Mouse (Mus musculus) heart, adult 2 months (tissue): ENCODE measurements around the gene Gm20388. TPM values are rescaled to one million over a fixed set of nuclear protein-coding genes. Genes with fewer than 3 reads are reported as not detected.

ENCODE experiments used
- DNase-seq, 2 experiments: peaks; one replicate each; pipeline ENCODE4 v3.0.0; 2021
- H3K27ac ChIP-seq: fragments of 200-600 bp; 2 replicates; pipeline ENCODE4 v1.8.1; 2022
- H3K27me3 ChIP-seq: fragments of 200-500 bp; 2 replicates; pipeline ENCODE4 v1.6.1; 2012; ENCODE audit warnings: mild to moderate bottlenecking, low read length, inconsistent platforms, mixed read lengths; ENCODE audit not compliant: control insufficient read depth, insufficient read depth
- H3K36me3 ChIP-seq: fragments of 200-500 bp; 2 replicates; pipeline ENCODE4 v1.6.1; 2012; ENCODE audit warnings: low read length, inconsistent platforms; ENCODE audit not compliant: control insufficient read depth, insufficient read depth
- H3K4me1 ChIP-seq: fragments of 200-500 bp; 2 replicates; pipeline ENCODE4 v1.6.1; 2011; ENCODE audit warnings: low read length; ENCODE audit not compliant: control insufficient read depth, insufficient read depth
- H3K4me3 ChIP-seq: fragments of 200-600 bp; 2 replicates; pipeline ENCODE4 v1.8.1; 2022
- H3K79me2 ChIP-seq: fragments of 200-500 bp; replicated peaks from 2 replicates; pipeline ENCODE4 v1.6.1; 2012; ENCODE audit warnings: mild to moderate bottlenecking, inconsistent platforms, low read length, moderate library complexity, mixed read lengths; ENCODE audit not compliant: control insufficient read depth, insufficient read depth
- H3K9ac ChIP-seq: fragments of 200-500 bp; 2 replicates; pipeline ENCODE4 v1.6.1; 2012; ENCODE audit warnings: low read depth, mild to moderate bottlenecking, control low read depth, inconsistent platforms, low read length, mixed read lengths
- CTCF ChIP-seq: fragments of 200-600 bp; IDR thresholded peaks from 2 replicates; pipeline ENCODE4 v1.8.1; 2022; ENCODE audit warnings: antibody characterized with exemption, mild to moderate bottlenecking, moderate library complexity
- EP300 ChIP-seq: fragments of 200-500 bp; IDR thresholded peaks from 2 replicates; pipeline ENCODE4 v1.6.1; 2011; ENCODE audit warnings: low read depth, low read length, control low read depth; ENCODE audit not compliant: insufficient read depth
- POLR2A ChIP-seq: fragments of 200-500 bp; IDR thresholded peaks from 2 replicates; pipeline ENCODE4 v1.6.1; 2011; ENCODE audit warnings: mild to moderate bottlenecking, low read depth, low read length, control low read depth; ENCODE audit not compliant: insufficient read depth
- WGBS: fragments of 180-500 bp; shearing (Covaris S2); methylation state at CpG from one replicate; pipeline ENCODE4 v1.1.7; 2018; 5-methylcytosine and 5-hydroxymethylcytosine counted together
- intact Hi-C: fragments of 180-260 bp; cut with DNase I; formaldehyde crosslinking; loops from one replicate; pipeline ENCODE4 v1.15.1; 2025
- polyA plus RNA-seq: library from polyadenylated mRNA; depleted of rRNA; stranded (reverse); fragments of >200 nt; gene quantifications from 2 replicates; pipeline ENCODE4 v1.2.3, GENCODE M21; 2012
- total RNA-seq, 2 experiments: library from RNA; stranded (reverse); gene quantifications; 2 replicates each; pipeline ENCODE4 v1.2.3; 2021

The Gm20388 gene
- total and polyA plus RNA-seq, 3 experiments, result 1.8 to 32.3 TPM; not detected in 1

DNA sequence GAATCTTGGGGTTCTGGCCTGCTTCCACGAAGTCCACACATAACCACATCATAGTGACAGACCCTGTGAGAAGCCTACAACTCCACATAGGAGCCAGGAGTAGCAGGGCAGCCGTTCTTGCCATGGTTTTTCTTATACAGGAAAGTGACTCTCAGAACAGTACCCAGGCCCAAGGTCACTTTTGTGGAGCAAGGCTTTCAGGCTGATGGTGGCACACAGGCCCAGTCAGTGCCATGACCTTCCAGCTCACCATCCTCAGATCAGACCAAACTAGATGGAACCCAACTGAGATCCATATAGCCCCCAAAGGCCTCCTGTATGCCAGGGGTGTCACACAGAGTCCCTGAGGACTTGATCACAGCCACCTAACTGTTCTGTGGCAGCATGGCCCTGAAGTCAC, 541.5 kb downstream of the Gm20388 start:
- no peaks in the 10 kb centered on the region for H3K27me3 ChIP-seq
- H3K36me3 ChIP-seq, result no peaks in the 10 kb centered on the region
- H3K79me2 ChIP-seq, result no peaks in the 10 kb centered on the region
- DNase-seq, result no peak
- no peak overlapping the region for H3K9ac ChIP-seq
- H3K27ac ChIP-seq, result no peak overlapping the region
- 91% methylated on average over 2 of the region's 2 CpGs for whole genome bisulfite sequencing
- intact Hi-C loops, result no loop called here
- peaks cover 1% of the 10 kb centered on the region; the same call in 1 of the 2 replicates for H3K4me1 ChIP-seq
- TF ChIP-seq CTCF (no peak), EP300 (no peak), POLR2A (no peak)
- no peak overlapping the region for H3K4me3 ChIP-seq

DNA sequence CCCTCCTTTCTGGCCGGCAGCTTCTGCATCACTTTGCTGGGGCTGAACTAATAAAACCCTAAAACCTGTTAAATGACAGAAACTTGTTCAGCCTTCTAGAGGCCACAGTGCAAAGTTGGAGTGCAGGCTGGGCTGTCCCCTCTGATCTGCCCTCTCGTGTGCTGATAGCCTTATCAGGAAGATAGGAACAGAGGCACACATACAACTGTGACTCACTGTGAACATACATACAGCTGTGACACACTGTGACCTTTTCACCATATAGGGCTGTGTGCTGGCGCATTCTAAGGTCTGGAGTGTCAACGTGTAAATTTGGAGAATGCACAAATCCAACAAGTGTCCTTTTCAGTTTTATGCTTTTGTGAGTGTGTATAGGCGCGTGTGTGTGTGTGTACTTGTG, 543.8 kb downstream of the Gm20388 start:
- Histone ChIP-seq H3K79me2 (no peaks in the 10 kb centered on the region), H3K27me3 (no peaks in the 10 kb centered on the region), H3K9ac (no peak overlapping the region), H3K4me1 (peaks cover under 1% of the 10 kb centered on the region), H3K36me3 (no peaks in the 10 kb centered on the region), H3K4me3 (no peak overlapping the region), H3K27ac (no peak overlapping the region)
- TF ChIP-seq POLR2A, result no peak
- no peak for DNase-seq
- intact Hi-C loops, result no loop called here
- WGBS, result 75% methylated on average over 6 of the region's 6 CpGs

- H3K9ac ChIP-seq, result no peak overlapping the region
- intact Hi-C loops, result no loop called here
- no peaks in the 10 kb centered on the region for H3K79me2 ChIP-seq
- no peaks in the 10 kb centered on the region for H3K36me3 ChIP-seq
- WGBS, result 76% methylated on average over 6 of the region's 6 CpGs
- H3K27ac ChIP-seq, result no peak overlapping the region
- no peak for TF ChIP-seq POLR2A
- no peak for TF ChIP-seq CTCF
- no peak for TF ChIP-seq EP300
- H3K4me3 ChIP-seq, result no peak overlapping the region
- H3K4me1 ChIP-seq, result peaks cover 3% of the 10 kb centered on the region
- DNase-seq, result no peak
- H3K27me3 ChIP-seq, result no peaks in the 10 kb centered on the region
Measured at GRCm38 (mm10) chr8:120460375-120460774, 549.7 kb downstream of the Gm20388 start.

DNA sequence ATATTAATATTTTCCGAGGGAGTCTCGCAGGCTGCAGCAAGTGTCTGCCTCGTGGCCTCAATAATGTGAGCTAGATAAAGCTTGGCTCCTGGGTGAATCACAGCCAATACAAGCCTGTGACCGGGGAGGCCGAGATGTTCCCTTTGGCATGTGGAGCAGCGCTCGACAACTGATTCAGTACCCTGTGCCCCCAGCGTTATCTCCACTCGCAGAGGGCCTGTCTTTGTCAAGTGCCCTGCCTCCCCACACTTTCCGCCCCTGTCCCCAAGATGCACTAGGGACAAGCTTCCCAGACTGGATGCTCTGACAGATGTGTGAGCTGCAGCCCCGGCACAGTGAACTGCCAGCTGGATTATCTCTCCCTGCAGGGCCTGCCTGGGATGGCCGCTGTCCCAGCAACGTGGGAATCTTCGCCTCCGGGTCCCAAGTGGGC, 551.5 kb downstream of the Gm20388 start:
- DNase-seq, result peak in 1 of 2 experiments; percentile 41
- no peak overlapping the region for H3K4me3 ChIP-seq
- H3K79me2 ChIP-seq, result no peaks in the 10 kb centered on the region
- intact Hi-C loops, result no loop called here
- H3K4me1 ChIP-seq, result peaks cover 3% of the 10 kb centered on the region
- no peaks in the 10 kb centered on the region for H3K27me3 ChIP-seq
- no peak overlapping the region for H3K27ac ChIP-seq
- 31% methylated on average over 15 of the region's 15 CpGs for WGBS
- no peaks in the 10 kb centered on the region for H3K36me3 ChIP-seq
- no peak for TF ChIP-seq EP300
- TF ChIP-seq CTCF, result no peak
- no peak for TF ChIP-seq POLR2A
- no peak overlapping the region for H3K9ac ChIP-seq

GRCm38 (mm10) chr8:120462611-120463010, 552.0 kb downstream of the Gm20388 start:
- Histone ChIP-seq H3K27ac (no peak overlapping the region), H3K36me3 (no peaks in the 10 kb centered on the region), H3K4me3 (no peak overlapping the region), H3K9ac (no peak overlapping the region), H3K4me1 (peaks cover 3% of the 10 kb centered on the region), H3K27me3 (no peaks in the 10 kb centered on the region), H3K79me2 (no peaks in the 10 kb centered on the region)
- 73% methylated on average over 6 of the region's 6 CpGs for WGBS
- TF ChIP-seq CTCF (no peak), POLR2A (no peak), EP300 (no peak)
- intact Hi-C loops, result no loop called here
- no peak for DNase-seq

GRCm38 (mm10) chr8:120463918-120464584, 553.4 kb downstream of the Gm20388 start:
- H3K36me3 ChIP-seq, result no peaks in the 10 kb centered on the region
- intact Hi-C loops, result no loop called here
- no peaks in the 10 kb centered on the region for H3K27me3 ChIP-seq
- no peak for DNase-seq
- H3K4me1 ChIP-seq, result peaks cover 3% of the 10 kb centered on the region
- 85% methylated on average over 5 of the region's 9 CpGs for WGBS
- H3K27ac ChIP-seq, result no peak overlapping the region
- no peak overlapping the region for H3K9ac ChIP-seq
- H3K79me2 ChIP-seq, result no peaks in the 10 kb centered on the region
- TF ChIP-seq EP300, result no peak
- no peak for TF ChIP-seq CTCF
- TF ChIP-seq POLR2A, result no peak
- H3K4me3 ChIP-seq, result no peak overlapping the region
